Mouse (Mus musculus) macrophage (primary cell): ENCODE data around the gene Ercc4. TPM values are rescaled to one million over a fixed set of nuclear protein-coding genes. Genes with fewer than 3 reads are reported as not detected.

Experiments
- H3K27ac ChIP-seq: fragments of 350-480 bp; formaldehyde crosslinking; 2 replicates; pipeline ENCODE4 v1.9.0; 2021
- H3K36me3 ChIP-seq: fragments of 350-480 bp; formaldehyde crosslinking; 2 replicates; pipeline ENCODE4 v1.9.0; 2021; ENCODE audit errors: inconsistent target
- H3K4me3 ChIP-seq: fragments of 350-480 bp; formaldehyde crosslinking; 2 replicates; pipeline ENCODE4 v1.9.0; 2021; ENCODE audit errors: inconsistent target
- H3K79me2 ChIP-seq: fragments of 350-480 bp; formaldehyde crosslinking; 2 replicates; pipeline ENCODE4 v1.9.0; 2021; ENCODE audit errors: inconsistent target
- WGBS: methylation state at CpG from one replicate; pipeline ENCODE4 v1.1.7; 2026; ENCODE audit warnings: inconsistent platforms; ENCODE audit not compliant: missing documents; 5-methylcytosine and 5-hydroxymethylcytosine counted together
- polyA plus RNA-seq: library from polyadenylated mRNA; stranded (reverse); fragments of 250-400 nt; gene quantifications from 3 replicates; pipeline ENCODE4 v1.2.4, GENCODE M21; 2018; ENCODE audit warnings: inconsistent platforms

The Ercc4 gene
- polyA plus RNA-seq, 1 experiment from 2014 or later = 11.4 TPM

DNA sequence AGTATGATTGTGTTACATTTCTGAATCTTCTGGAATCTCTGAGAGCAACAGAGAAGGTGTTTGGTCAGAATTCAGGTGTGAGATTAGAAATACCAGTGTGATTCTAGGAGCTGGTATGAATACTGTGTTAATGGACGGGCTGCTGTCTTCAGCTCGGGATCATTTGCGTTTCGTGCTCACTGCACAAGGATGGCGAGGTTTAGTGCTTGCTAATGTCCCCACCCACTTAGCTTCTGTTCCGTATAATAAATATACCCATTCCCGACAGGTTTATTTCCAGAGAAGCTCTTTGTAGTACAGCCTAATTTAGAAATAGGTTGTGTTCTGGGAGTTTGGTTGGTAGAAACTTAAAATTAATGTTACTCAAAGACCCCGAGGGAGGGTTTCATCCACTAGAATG lies 15.9 kb downstream of the Ercc4 start:
- no peak overlapping the region for H3K4me3 ChIP-seq
- H3K36me3 ChIP-seq = peaks cover 83% of the 10 kb centered on the region
- no peak overlapping the region for H3K27ac ChIP-seq
- H3K79me2 ChIP-seq = no peaks in the 10 kb centered on the region
- 94% methylated on average over 8 of the region's 8 CpGs for WGBS

DNA sequence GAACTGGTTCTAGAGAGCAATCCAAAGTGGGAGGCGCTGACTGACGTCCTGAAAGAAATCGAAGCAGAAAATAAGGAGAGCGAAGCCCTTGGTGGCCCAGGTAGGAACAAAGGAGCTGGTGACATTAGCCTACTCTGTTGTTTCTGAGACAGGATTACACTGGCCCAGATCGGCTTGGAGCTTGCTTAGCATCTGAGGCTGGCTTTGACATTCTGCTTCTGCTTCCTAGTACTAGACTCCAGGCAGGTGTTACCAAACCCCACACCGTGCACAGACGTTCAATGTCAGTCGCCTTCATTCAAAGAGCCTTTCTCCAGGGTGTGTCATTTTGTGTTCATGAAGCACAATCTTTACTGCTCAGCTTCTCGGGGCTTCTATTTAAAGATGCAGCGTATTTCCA lies 18.1 kb downstream of the Ercc4 start:
- Histone ChIP-seq H3K79me2 (no peaks in the 10 kb centered on the region), H3K36me3 (peaks cover 84% of the 10 kb centered on the region)
- WGBS = 98% methylated on average over 10 of the region's 10 CpGs

DNA sequence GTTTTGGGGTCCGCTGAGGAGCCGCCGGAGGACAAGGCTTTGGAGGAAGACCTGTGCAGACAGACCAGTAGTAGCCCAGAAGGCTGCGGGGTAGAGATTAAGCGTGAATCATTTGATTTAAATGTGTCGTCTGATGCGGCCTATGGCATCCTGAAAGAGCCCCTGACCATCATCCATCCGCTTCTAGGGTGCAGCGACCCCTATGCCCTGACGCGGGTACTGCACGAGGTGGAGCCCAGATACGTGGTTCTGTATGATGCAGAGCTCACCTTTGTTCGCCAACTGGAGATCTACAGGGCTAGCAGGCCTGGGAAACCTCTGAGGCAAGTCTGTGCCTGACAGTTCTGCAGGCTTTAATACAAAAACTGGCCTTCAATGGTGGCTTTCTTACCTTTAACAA lies 20.9 kb downstream of the Ercc4 start:
- WGBS = 84% methylated on average over 14 of the region's 14 CpGs
- no peaks in the 10 kb centered on the region for H3K79me2 ChIP-seq
- no peak overlapping the region for H3K27ac ChIP-seq
- H3K4me3 ChIP-seq = no peak overlapping the region
- H3K36me3 ChIP-seq = peaks cover 70% of the 10 kb centered on the region

More for the DNA sequence above, 18.1 kb downstream of the Ercc4 start:
- Histone ChIP-seq H3K4me3 (no peak overlapping the region), H3K27ac (no peak overlapping the region)

DNA sequence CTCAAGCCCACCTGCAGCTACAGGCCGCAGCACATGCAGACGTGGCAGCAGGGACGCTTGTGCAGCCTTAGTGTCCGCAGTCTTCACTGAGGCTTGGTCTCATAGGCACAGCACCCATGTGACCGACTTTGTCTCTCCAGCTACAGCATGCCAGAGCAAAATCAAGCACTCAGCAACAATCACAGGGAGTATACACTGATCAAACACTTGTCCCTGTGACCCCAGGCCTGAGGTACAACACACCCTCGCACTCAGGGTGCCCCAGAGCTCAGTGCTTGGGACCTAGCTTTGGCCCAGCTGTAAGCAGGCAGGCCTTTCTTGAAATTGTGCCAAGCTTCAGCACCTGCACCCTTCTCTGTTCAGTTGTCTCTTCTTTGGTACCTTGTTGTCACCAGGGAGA lies 31.7 kb downstream of the Ercc4 start:
- Histone ChIP-seq H3K36me3 (peaks cover 35% of the 10 kb centered on the region), H3K4me3 (no peak overlapping the region), H3K79me2 (no peaks in the 10 kb centered on the region), H3K27ac (no peak overlapping the region)
- WGBS = 93% methylated on average over 5 of the region's 6 CpGs

DNA sequence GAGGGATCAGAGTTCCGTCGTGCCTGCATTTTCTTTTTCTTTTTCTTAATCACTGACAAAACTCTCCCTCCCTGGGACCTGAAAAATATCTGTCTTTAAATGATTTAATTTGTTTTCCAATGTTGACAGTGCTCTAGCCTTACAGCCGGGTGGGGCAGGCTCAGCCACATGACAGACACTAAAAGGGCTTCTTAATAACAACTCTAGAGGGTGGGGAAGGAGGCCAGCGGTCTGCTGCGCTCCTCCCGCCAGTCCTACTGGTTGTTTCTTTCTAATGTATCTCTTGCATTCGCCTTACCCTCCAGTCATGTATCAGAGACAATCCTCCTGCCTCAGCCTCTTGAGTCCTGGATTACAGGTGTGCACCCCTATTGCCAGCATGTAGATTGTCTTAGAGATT lies 34.4 kb downstream of the Ercc4 start:
- WGBS = 99% methylated on average over 7 of the region's 7 CpGs
- no peak overlapping the region for H3K4me3 ChIP-seq
- no peaks in the 10 kb centered on the region for H3K79me2 ChIP-seq
- no peak overlapping the region for H3K27ac ChIP-seq
- peaks cover 62% of the 10 kb centered on the region for H3K36me3 ChIP-seq

DNA sequence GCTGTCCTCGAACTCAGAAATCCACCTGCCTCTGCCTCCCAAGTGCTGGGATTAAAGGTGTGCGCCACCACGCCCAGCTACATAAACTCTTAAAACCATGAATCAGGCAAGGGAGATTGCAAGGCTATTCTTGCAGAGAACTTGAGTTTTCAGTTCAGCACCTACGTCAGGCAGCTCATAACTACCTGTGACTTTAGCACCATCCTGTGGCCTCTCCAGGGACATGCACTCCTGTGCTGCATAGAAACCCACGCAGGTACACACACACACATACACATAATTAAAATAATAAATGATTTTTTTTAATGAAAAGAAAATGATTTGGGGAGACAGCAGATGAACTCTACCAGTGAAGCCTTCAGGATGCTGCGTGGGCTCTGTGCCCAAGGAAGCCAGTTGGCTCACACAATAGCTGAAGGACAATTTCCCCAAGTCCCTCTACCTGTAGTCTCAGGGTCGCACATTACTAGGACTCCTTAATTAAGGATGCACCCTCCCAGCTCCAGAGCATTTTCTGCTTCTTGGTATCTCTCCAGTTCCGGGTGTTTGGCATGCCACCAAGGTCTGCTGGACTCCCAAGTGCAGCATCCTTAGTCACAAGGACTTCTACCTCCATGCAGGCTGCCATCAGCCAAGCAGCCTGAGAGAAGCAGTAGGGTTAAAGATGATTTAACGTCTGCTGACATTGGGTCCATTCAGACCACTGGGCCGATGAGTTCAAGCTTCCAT lies 35.4 kb downstream of the Ercc4 start:
- WGBS = 96% methylated on average over 10 of the region's 10 CpGs
- Histone ChIP-seq H3K27ac (no peak overlapping the region), H3K36me3 (peaks cover 71% of the 10 kb centered on the region), H3K4me3 (no peak overlapping the region), H3K79me2 (no peaks in the 10 kb centered on the region)

DNA sequence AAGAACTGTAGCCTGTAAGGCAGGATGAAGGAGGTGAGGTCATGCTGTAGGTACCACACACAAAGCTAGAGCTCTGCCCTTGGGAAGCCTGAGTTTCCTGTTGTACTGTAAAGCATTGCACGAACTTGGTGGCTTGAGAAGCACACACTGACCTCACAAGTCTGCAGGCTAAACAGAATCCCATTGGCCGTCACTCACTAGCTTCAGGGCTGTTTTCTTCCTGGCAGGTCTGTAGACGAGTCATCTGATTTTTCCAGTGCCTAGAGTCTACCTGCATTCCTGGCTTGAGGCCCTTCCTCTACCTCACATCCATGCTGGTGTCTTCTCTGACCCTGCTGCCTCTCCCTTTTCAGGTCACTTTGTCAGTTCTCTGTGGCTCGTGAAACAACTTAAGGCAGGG lies 36.7 kb downstream of the Ercc4 start:
- 91% methylated on average over 4 of the region's 4 CpGs for WGBS
- H3K4me3 ChIP-seq = no peak overlapping the region
- H3K36me3 ChIP-seq = peaks cover 62% of the 10 kb centered on the region
- no peak overlapping the region for H3K27ac ChIP-seq
- no peaks in the 10 kb centered on the region for H3K79me2 ChIP-seq

DNA sequence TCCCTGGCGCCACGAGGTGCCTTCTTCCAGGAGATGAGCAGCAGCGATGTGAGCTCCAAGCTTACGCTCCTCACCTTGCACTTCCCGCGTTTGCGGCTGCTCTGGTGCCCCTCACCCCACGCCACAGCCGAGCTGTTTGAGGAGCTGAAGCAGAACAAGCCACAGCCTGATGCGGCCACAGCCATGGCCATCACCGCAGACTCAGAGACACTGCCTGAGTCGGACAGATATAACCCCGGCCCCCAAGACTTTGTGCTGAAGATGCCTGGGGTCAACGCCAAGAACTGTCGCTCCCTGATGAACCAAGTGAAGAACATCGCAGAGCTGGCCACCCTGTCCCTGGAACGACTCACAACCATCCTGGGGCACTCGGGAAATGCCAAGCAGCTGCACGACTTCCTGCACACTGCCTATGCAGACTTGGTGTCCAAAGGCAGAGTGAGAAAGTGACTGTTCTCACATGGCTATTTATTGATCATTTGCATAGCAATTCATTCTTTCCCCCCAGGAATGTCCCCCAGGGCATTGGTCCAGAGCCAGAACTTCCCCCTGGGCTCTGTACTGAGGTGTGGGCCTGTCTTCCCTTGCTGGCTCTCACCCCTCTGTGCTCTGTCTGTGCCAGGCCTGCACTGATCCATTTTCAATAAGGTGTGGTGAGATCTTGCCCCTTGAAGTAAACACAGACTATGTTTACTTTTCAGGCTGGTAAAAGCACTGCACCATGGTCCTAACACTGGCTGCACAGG lies 38.5 kb downstream of the Ercc4 start:
- Histone ChIP-seq H3K79me2 (no peaks in the 10 kb centered on the region), H3K27ac (no peak overlapping the region), H3K4me3 (no peak overlapping the region), H3K36me3 (peaks cover 62% of the 10 kb centered on the region)
- 91% methylated on average over 19 of the region's 19 CpGs for WGBS

DNA sequence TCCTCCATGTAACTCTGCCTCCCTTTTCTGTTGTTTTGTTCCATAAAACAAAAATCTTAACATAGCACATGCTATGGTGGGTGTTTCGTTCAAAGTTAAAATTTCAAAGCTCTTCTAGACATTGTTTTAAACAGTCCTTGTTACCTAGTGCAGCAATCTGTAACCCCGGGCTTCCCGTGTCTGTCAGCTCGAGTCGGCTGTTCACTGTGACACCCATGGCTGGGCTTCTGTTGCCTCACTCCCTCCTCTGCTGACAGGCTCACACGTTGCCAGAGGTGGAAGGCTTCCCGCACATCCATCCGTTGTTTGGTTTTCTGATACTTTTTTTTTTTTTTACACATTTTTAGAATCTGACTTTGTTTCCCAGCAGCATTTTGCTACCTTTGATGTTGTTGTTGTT lies 40.5 kb downstream of the Ercc4 start:
- 97% methylated on average over 8 of the region's 8 CpGs for WGBS
- Histone ChIP-seq H3K27ac (no peak overlapping the region), H3K4me3 (no peak overlapping the region), H3K36me3 (peaks cover 45% of the 10 kb centered on the region), H3K79me2 (no peaks in the 10 kb centered on the region)

DNA sequence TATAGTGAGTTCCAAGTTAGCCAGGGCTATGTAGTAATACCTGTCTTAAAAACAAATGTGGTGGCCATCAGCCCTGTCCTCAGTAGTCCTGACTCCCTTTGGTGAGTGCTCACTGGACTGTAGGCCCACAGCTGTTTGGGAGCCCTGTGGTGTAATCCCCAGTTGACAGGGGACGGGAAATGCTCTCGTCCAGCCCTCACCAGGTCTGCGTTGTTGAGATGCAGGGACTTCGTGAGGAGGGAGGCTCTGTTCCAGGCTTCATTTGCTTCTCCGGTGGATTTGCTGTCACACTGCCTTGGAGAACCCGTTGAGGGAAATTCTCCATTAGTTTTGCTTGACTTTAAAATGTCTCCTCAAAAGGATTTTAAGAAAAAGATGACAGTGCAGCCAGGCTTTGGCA lies 41.3 kb downstream of the Ercc4 start:
- peaks cover 42% of the 10 kb centered on the region for H3K36me3 ChIP-seq
- 98% methylated on average over 6 of the region's 6 CpGs for WGBS
- no peak overlapping the region for H3K4me3 ChIP-seq
- no peak overlapping the region for H3K27ac ChIP-seq
- no peaks in the 10 kb centered on the region for H3K79me2 ChIP-seq

DNA sequence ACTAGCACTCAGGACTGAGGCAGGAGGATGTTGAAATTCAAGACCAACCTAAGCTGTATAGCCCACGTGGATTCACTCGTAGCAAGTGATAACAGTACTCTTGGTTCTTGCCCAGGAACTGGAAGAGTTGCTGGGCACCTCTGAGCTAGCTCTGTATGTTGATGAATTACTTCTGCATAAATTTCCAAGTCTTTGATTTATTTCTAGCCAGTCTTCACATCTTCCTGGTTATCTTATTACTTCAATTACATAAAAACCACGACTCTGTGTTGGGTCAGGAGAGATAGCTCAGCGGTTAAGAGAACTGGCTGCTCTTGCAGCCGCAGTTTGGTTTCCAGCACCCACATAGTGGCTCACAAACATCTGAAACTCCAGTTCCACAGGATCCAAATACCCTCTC lies 43.0 kb downstream of the Ercc4 start:
- peaks cover 26% of the 10 kb centered on the region; the same call in 1 of the 2 replicates for H3K36me3 ChIP-seq
- WGBS = 81% methylated on average over 5 of the region's 5 CpGs

DNA sequence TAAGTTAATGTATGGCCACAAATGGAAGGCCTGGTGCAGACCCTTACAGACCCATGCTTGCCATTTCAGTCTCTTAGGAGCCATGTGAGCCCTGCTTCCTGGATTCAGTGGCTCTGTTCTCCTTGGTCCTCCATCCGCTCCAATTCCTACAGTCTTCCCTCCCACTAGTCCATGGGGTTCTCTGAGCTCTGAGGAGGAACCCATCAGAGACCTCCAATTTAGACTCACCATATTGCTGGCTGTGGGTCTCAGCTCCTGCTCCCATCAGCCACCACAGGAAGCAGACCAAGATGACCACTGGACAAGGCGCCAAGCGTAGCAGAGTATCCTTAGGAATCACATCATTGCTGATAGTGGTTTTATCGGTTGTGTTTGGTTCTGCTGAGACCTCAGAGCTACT lies 43.7 kb downstream of the Ercc4 start:
- no peaks in the 10 kb centered on the region for H3K79me2 ChIP-seq

More for the DNA sequence above, 43.0 kb downstream of the Ercc4 start:
- Histone ChIP-seq H3K4me3 (no peak overlapping the region), H3K79me2 (no peaks in the 10 kb centered on the region), H3K27ac (no peak overlapping the region)

DNA sequence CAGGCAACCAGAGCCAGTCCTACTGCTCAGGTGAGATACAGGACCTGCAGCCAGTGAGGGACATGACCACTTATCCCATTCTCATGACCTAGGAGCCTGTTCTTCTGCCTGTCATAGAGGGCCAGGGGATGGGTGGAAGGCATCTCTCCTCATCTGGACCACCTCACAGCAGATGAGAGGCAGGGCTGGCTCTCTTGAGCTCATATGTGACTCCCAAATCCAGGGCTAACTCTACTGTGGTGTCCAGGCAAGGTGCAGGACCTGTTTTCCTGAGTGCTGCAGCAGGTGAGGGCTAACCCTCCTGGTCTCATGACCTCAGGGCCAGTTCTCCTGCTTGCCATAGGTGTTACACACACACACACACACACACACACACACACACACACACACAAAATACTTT lies 44.9 kb downstream of the Ercc4 start:
- peaks cover 7% of the 10 kb centered on the region; the same call in 1 of the 2 replicates for H3K36me3 ChIP-seq
- H3K79me2 ChIP-seq = no peaks in the 10 kb centered on the region
- H3K4me3 ChIP-seq = no peak overlapping the region
- H3K27ac ChIP-seq = no peak overlapping the region

More for the DNA sequence above, 43.7 kb downstream of the Ercc4 start:
- 96% methylated on average over 4 of the region's 4 CpGs for WGBS
- Histone ChIP-seq H3K36me3 (peaks cover 18% of the 10 kb centered on the region; the same call in 1 of the 2 replicates), H3K4me3 (no peak overlapping the region), H3K27ac (no peak overlapping the region)

DNA sequence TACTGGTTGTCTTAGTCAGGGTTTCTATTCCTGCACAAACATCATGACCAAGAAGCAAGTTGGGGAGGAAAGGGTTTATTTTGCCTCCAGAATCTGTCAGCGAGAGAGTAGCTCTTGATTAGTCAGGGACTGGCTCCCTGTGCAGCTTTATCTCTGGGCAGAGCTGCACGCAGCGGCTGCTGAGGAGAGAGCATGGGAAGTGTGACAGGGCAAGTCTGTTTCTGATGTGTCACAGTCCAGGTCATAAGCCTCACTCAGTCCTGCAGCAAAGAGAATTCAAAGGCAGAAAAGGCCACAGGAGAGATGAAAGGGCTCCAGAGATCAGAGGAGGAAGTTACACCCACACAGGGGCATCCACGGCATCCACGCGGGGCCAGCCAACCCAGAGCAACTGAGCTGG lies 47.8 kb downstream of the Ercc4 start:
- no peak overlapping the region for H3K27ac ChIP-seq
- no peaks in the 10 kb centered on the region for H3K79me2 ChIP-seq
- no peaks in the 10 kb centered on the region for H3K36me3 ChIP-seq
- no peak overlapping the region for H3K4me3 ChIP-seq
- WGBS = 41% methylated on average over 6 of the region's 6 CpGs

DNA sequence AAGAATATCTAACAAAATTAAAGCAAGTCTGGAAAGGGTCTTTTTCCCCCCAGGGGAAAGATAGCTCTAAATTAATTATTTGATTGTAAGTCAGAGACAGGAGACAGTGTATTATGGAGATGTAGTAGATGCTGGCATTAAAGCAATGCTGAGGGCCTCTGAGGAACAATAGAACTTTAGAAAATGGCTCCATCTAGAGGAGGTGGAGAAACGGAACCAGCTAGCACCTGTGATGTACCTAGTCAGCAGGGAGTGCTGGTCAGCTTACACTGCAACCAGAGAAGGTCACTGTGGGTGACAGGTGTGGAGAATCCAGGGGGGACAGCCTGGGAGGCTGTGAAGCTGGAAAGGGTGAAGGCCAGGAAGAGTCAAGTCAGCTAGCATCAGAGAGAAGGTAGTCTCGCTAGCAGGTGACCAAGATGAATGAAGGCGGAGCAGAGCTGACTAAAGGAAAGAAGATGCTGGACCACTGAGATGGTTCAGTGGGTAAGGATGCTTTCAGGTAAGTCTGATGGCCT lies 48.7 kb downstream of the Ercc4 start:
- no peaks in the 10 kb centered on the region for H3K79me2 ChIP-seq
- no peak overlapping the region for H3K27ac ChIP-seq
- H3K36me3 ChIP-seq = no peaks in the 10 kb centered on the region
- no peak overlapping the region for H3K4me3 ChIP-seq
- 76% methylated on average over 3 of the region's 3 CpGs for WGBS
